Mouse (Mus musculus): ENCODE measurements around the gene Rpap3. TPM values are rescaled to one million over a fixed set of nuclear protein-coding genes. Genes with fewer than 3 reads are reported as not detected.

Rpap3 gene
- polyA plus RNA-seq, 1 experiment from 2014 or later = 31.3 TPM

DNA sequence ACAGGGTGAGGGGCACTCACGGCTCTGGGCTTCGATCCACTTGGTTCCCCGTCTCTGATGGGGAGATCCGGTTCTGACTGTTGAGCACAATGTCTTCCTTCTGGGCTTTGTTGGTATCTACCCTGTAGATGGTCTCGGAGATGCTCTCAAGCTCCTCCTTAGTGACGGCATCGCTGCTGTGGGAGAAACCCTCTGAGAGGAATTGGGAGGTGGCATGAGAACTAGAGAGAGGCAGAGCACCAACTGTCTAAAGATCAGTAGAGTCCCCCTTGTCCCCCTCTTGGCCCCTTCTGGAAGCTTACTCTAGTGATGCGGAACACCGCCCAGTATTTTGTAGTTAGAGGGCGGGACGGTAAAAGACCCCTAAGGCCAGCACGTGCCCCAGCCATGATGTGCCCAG lies 13.9 kb upstream of the Rpap3 start:
- H3K27ac ChIP-seq (replicated peaks) = no peak overlapping the region
- H3K4me3 ChIP-seq (replicated peaks) = no peak overlapping the region
- no peaks in the 10 kb centered on the region for H3K9me3 ChIP-seq (replicated peaks)
- H3K27me3 ChIP-seq (replicated peaks) = no peaks in the 10 kb centered on the region
- H3K4me2 ChIP-seq = no peak overlapping the region
- peaks cover 3% of the 10 kb centered on the region for H3K4me1 ChIP-seq
- no peak overlapping the region for H3K9ac ChIP-seq (replicated peaks)
- ATAC-seq (ENCODE audit: low FRiP score) = no peak
- WGBS = 94% methylated on average over 12 of the region's 12 CpGs
- H3K36me3 ChIP-seq = no peaks in the 10 kb centered on the region

DNA sequence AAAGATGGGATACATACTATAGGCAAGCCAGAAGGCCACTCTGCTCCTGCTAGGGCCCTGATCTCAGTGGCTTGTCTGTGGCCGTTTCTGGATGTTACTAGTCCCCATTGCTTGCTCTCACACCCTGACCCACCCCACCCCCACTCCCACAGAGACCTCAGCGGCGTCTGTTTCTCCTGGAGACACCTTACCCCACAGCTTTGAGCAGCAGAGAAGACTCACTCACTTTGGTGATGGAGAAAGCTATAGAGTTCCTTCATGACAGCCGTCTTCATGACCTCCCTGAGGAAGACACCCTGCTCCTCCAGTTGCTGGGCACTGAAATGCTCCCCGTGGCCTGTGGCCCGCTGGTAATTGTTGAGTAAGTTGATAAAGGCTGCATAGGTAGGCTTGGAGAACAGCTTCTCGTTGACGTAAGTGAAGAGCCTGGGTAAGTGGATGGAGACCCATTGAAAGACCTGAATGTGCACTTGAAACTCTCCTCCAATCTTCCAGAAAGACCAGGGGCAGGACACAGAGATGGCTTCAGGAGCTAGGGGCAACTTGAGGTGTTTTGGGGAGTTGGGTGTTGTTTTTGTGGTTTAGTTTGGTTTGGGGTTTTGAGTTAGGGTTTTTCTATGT lies 13.0 kb upstream of the Rpap3 start:
- H3K4me1 ChIP-seq = peaks cover 3% of the 10 kb centered on the region
- no peaks in the 10 kb centered on the region for H3K9me3 ChIP-seq (replicated peaks)
- no peak overlapping the region for H3K4me2 ChIP-seq
- no peak overlapping the region for H3K9ac ChIP-seq (replicated peaks)
- 89% methylated on average over 8 of the region's 8 CpGs for WGBS
- H3K36me3 ChIP-seq = no peaks in the 10 kb centered on the region
- ATAC-seq (ENCODE audit: low FRiP score) = no peak
- H3K27ac ChIP-seq (replicated peaks) = no peak overlapping the region
- no peak overlapping the region for H3K4me3 ChIP-seq (replicated peaks)
- H3K27me3 ChIP-seq (replicated peaks) = no peaks in the 10 kb centered on the region

DNA sequence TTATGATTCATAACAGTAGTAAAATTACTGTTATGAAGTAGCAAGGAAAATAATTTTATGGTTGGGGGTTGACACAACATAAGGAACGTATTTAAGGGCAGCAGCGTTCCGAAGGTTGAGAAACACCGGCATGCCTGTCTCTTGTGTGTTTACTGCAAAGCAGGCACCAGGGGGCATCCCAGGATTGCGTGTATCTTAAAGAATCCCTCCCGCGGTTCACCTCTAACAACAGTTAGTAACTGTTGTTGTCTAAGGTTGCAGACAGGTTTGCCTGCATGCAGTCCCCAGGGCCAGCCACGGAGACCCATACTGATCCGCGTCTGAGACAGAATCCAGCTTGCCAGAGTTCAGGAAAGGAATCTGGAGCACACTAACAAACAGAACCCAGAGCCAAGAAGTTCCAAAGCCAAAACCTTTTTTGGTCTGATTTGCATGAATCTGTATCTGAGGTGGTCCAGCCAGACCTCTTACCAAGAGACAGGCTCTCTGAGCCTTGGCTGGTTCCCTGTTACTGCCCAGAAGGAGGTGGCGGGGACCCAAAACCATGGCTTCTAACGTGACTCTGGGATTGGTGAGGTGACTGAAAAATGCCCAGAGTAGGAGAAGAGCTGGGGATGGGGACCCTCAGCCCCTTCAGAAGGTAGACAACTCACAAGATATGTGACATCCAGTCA lies 12.4 kb upstream of the Rpap3 start:
- Histone ChIP-seq H3K9me3 (replicated peaks) (no peaks in the 10 kb centered on the region), H3K9ac (replicated peaks) (no peak overlapping the region), H3K27me3 (replicated peaks) (no peaks in the 10 kb centered on the region), H3K4me3 (replicated peaks) (no peak overlapping the region), H3K36me3 (no peaks in the 10 kb centered on the region), H3K4me2 (no peak overlapping the region), H3K27ac (replicated peaks) (no peak overlapping the region), H3K4me1 (peaks cover 3% of the 10 kb centered on the region)
- WGBS = 32% methylated on average over 12 of the region's 12 CpGs
- no peak for ATAC-seq (ENCODE audit: low FRiP score)

DNA sequence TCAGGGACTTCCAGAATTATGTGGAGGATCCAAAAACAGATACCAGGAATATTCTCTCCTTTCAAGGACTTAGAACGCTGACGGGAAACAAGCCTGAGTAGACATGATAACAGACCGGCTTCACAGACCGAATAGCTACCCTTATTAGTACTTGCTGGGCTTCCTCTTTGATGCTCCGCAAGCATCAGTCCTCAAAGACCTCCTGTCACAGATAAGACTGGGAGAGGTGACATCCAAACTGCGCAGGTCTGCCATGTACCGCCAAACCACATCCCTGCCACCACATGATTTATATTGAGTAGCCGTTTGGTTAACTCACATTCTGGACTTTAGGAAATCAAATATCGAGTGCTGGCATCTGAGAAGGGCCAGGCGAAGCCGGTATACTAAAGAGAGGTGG lies 11.2 kb upstream of the Rpap3 start:
- no peak for ATAC-seq (ENCODE audit: low FRiP score)
- Histone ChIP-seq H3K27ac (replicated peaks) (no peak overlapping the region), H3K27me3 (replicated peaks) (no peaks in the 10 kb centered on the region), H3K4me1 (peaks cover 3% of the 10 kb centered on the region), H3K9ac (replicated peaks) (no peak overlapping the region), H3K9me3 (replicated peaks) (no peaks in the 10 kb centered on the region), H3K4me3 (replicated peaks) (no peak overlapping the region), H3K4me2 (no peak overlapping the region), H3K36me3 (no peaks in the 10 kb centered on the region)
- WGBS = 92% methylated on average over 11 of the region's 11 CpGs

DNA sequence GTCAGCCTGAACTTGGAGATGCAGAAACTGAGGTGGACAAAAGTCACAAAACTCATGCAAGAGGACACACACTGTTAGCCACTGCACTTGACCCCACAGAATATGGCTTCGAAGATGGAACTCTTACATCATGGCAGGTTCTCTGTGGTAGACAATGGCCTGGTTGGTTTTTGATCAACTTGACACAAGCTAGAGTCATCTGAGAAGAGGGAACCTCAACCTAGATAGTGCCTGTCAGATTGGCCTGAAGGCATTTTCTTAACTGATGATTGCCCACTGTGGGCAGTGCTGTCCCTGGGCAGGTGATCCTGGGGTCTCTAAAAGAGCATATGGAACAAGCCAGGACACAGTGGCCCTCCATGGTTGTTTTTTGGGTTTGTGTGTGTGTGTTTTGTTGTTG lies 10.1 kb upstream of the Rpap3 start:
- no peaks in the 10 kb centered on the region for H3K27me3 ChIP-seq (replicated peaks)
- no peak overlapping the region for H3K27ac ChIP-seq (replicated peaks)
- H3K4me1 ChIP-seq = peaks cover 3% of the 10 kb centered on the region; the same call in 1 of the 2 replicates
- no peak for ATAC-seq (ENCODE audit: low FRiP score)
- H3K9ac ChIP-seq (replicated peaks) = no peak overlapping the region
- H3K36me3 ChIP-seq = no peaks in the 10 kb centered on the region
- H3K4me3 ChIP-seq (replicated peaks) = no peak overlapping the region
- no peaks in the 10 kb centered on the region for H3K9me3 ChIP-seq (replicated peaks)
- WGBS = 98% methylated on average over 1 of the region's 1 CpGs
- no peak overlapping the region for H3K4me2 ChIP-seq

DNA sequence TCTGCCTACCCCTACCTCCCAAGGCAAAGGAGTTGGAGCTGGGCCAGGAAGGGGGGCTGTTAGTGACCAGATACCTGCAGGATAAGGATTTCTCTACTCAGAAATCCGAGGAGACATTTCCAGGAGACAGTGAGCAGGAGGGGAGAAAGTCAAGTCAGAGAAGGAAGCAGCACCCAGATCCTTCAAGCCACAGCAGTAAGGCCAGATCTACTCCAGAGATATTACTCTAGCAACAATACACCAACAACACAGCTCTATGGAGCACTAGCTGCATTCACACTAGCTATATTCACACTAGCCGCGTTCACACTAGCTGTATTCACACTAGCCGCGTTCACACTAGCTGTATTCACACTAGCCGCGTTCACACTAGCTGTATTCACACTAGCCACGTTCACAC lies 9.5 kb upstream of the Rpap3 start:
- no peaks in the 10 kb centered on the region for H3K36me3 ChIP-seq
- H3K4me2 ChIP-seq = no peak overlapping the region
- H3K27me3 ChIP-seq (replicated peaks) = no peaks in the 10 kb centered on the region
- peaks cover 3% of the 10 kb centered on the region; the same call in 1 of the 2 replicates for H3K4me1 ChIP-seq
- 92% methylated on average over 8 of the region's 8 CpGs for WGBS
- no peaks in the 10 kb centered on the region for H3K9me3 ChIP-seq (replicated peaks)
- no peak for ATAC-seq (ENCODE audit: low FRiP score)
- no peak overlapping the region for H3K4me3 ChIP-seq (replicated peaks)
- no peak overlapping the region for H3K27ac ChIP-seq (replicated peaks)
- no peak overlapping the region for H3K9ac ChIP-seq (replicated peaks)

DNA sequence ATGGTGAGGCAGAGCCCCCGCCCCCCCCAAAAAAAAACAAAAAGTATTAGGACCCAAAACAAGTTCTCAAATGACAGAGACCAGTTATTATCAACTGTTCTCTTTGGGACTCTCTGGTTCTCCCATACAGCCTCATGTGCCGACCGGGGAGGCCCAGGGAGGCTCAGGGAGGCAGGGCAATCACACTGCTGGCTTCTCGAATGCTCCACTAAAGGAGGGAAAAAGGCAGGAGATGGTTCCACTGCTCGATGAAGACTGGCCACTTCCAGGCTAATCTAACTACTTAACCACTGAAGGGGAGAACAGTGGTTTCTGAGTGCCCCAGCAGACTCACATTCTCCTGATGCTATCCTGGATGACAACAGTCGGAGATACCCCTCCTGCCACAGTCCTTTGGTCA lies 6.9 kb upstream of the Rpap3 start:
- no peak for ATAC-seq (ENCODE audit: low FRiP score)
- H3K4me2 ChIP-seq = no peak overlapping the region
- 67% methylated on average over 6 of the region's 6 CpGs for WGBS
- no peak overlapping the region for H3K4me3 ChIP-seq (replicated peaks)
- no peaks in the 10 kb centered on the region for H3K36me3 ChIP-seq
- H3K27ac ChIP-seq (replicated peaks) = no peak overlapping the region
- H3K4me1 ChIP-seq = no peaks in the 10 kb centered on the region
- no peak overlapping the region for H3K9ac ChIP-seq (replicated peaks)
- no peaks in the 10 kb centered on the region for H3K9me3 ChIP-seq (replicated peaks)
- H3K27me3 ChIP-seq (replicated peaks) = no peaks in the 10 kb centered on the region

DNA sequence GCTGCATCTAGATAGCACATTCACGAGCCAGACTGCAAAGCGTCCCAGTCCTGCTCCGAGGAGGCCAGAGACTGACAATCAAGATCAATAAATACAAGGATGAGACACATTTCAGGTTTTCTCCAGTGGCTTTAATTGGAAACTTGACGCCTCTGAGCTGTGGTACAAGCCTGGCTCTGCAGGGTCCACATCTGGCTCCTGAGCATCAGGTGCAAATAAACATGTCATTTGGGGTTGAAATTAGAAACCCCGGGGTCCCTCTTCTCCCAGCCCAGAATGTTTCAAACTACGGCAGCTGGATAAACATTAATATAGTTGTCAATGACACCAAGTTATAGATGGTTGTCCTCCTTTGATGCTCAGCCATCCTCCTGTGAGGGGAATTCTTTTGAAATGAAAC lies 5.3 kb upstream of the Rpap3 start:
- Histone ChIP-seq H3K4me2 (no peak overlapping the region), H3K27ac (replicated peaks) (no peak overlapping the region), H3K27me3 (replicated peaks) (no peaks in the 10 kb centered on the region), H3K36me3 (no peaks in the 10 kb centered on the region), H3K9me3 (replicated peaks) (no peaks in the 10 kb centered on the region), H3K4me3 (replicated peaks) (no peak overlapping the region), H3K4me1 (peaks cover 6% of the 10 kb centered on the region), H3K9ac (replicated peaks) (no peak overlapping the region)
- no peak for ATAC-seq (ENCODE audit: low FRiP score)
- 65% methylated on average over 6 of the region's 6 CpGs for WGBS

DNA sequence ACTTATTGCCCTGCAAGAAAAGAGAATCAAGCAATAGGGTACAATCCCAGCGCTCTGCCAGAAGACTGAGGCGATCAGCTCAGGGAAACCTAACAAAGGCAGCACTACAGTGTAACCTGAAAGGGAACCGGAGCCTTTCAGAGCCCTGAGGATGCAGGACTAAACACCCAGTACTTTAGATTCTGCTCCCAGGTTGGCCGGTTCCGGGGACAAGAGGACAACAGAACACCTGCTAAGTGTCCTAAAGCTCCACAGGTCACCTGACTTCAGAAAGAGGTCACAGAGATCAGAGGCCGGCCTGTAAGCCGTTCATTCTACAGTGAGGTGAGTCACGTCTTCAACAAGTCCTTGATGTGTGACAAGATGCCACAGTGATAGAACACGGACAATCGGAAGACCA lies 9.0 kb downstream of the Rpap3 start:
- no peak overlapping the region for H3K9ac ChIP-seq (replicated peaks)
- H3K9me3 ChIP-seq (replicated peaks) = no peaks in the 10 kb centered on the region
- H3K27me3 ChIP-seq (replicated peaks) = no peaks in the 10 kb centered on the region
- H3K4me2 ChIP-seq = no peak overlapping the region
- H3K4me3 ChIP-seq (replicated peaks) = no peak overlapping the region
- H3K27ac ChIP-seq (replicated peaks) = no peak overlapping the region
- 92% methylated on average over 10 of the region's 10 CpGs for WGBS
- ATAC-seq (ENCODE audit: low FRiP score) = no peak
- H3K36me3 ChIP-seq = peaks cover 79% of the 10 kb centered on the region
- no peaks in the 10 kb centered on the region for H3K4me1 ChIP-seq

DNA sequence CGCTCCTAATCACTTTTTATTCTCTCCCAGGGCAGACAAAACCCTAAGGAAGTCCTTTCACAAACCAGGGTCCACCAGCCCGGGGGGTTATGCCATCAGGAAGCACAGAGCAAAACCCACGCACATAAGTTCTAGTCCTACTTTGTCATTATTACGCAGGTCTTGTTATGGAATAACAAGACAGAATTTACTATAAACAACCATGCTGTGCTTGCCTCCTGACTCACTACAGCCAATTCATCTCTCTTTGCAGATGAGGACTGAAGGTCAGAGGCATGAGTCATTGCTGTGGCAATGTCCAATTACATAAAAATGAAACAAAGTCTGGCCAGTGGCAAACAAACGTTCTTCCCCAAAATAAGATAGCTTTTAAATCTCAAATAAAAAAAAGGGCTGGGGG lies 12.2 kb downstream of the Rpap3 start:
- Histone ChIP-seq H3K4me3 (replicated peaks) (no peak overlapping the region), H3K9ac (replicated peaks) (no peak overlapping the region), H3K27ac (replicated peaks) (no peak overlapping the region), H3K27me3 (replicated peaks) (no peaks in the 10 kb centered on the region), H3K9me3 (replicated peaks) (no peaks in the 10 kb centered on the region), H3K4me2 (no peak overlapping the region), H3K36me3 (peaks cover 72% of the 10 kb centered on the region), H3K4me1 (no peaks in the 10 kb centered on the region)
- ATAC-seq (ENCODE audit: low FRiP score) = no peak
- WGBS = 90% methylated on average over 5 of the region's 5 CpGs

DNA sequence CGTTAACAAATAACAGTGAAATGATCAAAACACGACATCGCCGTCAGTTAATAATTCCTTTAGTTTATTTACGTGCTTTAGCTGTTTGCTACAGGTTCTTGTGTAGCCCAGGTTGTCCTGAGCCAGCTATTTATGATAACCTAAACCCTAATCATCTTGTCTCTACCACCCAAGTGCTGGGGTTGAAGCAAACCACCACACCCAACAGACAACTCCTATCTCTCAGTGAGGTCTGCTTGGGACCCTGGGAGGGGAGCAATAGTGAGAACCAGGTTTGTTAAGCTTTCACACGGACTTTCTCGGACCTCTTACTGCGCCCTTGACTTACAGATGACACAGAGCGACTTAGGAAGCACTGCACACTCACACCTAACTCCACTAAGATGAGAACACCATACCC lies 21.5 kb downstream of the Rpap3 start:
- no peaks in the 10 kb centered on the region for H3K4me1 ChIP-seq
- peaks cover 81% of the 10 kb centered on the region for H3K36me3 ChIP-seq
- H3K4me3 ChIP-seq (replicated peaks) = no peak overlapping the region
- H3K4me2 ChIP-seq = no peak overlapping the region
- no peak for ATAC-seq (ENCODE audit: low FRiP score)
- no peak overlapping the region for H3K27ac ChIP-seq (replicated peaks)
- no peak overlapping the region for H3K9ac ChIP-seq (replicated peaks)
- no peaks in the 10 kb centered on the region for H3K27me3 ChIP-seq (replicated peaks)
- no peaks in the 10 kb centered on the region for H3K9me3 ChIP-seq (replicated peaks)
- WGBS = 96% methylated on average over 9 of the region's 9 CpGs

DNA sequence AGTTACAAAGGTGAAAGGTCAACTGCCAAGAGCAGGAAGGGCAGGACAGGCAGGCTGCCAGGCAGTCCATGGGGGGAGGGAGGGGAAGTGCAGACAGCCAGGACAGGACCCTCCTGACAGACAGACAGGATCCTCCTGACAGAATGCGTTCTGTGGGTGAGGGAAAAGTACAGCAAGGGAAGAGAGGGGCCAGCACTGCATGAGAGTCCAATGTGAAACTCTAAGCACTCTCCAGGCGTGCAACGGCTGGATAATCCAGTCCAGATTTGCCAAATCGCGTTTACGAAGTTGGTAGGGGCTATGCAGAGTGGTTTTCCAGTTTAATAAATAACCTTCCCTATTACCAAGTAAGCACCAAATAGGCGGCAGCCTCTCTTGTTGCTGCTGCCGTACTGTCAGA lies 23.6 kb downstream of the Rpap3 start:
- no peak for ATAC-seq (ENCODE audit: low FRiP score)
- H3K36me3 ChIP-seq = peaks cover 81% of the 10 kb centered on the region
- H3K27ac ChIP-seq (replicated peaks) = no peak overlapping the region
- H3K9ac ChIP-seq (replicated peaks) = no peak overlapping the region
- H3K4me3 ChIP-seq (replicated peaks) = no peak overlapping the region
- no peaks in the 10 kb centered on the region for H3K27me3 ChIP-seq (replicated peaks)
- no peaks in the 10 kb centered on the region for H3K4me1 ChIP-seq
- WGBS = 90% methylated on average over 8 of the region's 8 CpGs
- no peak overlapping the region for H3K4me2 ChIP-seq
- no peaks in the 10 kb centered on the region for H3K9me3 ChIP-seq (replicated peaks)
